Mouse (Mus musculus) CH12.LX (cell line): ENCODE results near the gene Aip.
A peak's percentile ranks its signal among the peaks of the same experiment; 100 is the strongest.

Experiments
- CHD1 ChIP-seq: IDR thresholded peaks from 2 replicates; pipeline ENCODE4 v1.6.1; 2012; ENCODE audit warnings: low read depth, low read length, improper control_type of control experiment, inconsistent platforms
- CTCF ChIP-seq, 2 experiments: IDR thresholded peaks in 1 of 2; conservative IDR thresholded peaks in 1 of 2; 2 replicates each; pipeline ENCODE4 v1.5.1; 2011 to 2012; ENCODE audit warnings: low read depth in 2 of 2, low read length in 2 of 2, improper control_type of control experiment in 1 of 2, inconsistent platforms in 1 of 2, mild to moderate bottlenecking in 1 of 2, moderate library complexity in 1 of 2
- E2F4 ChIP-seq: IDR thresholded peaks from 2 replicates; pipeline ENCODE4 v1.6.1; 2011; ENCODE audit warnings: low read depth, low read length, improper control_type of control experiment; ENCODE audit not compliant: insufficient replicate concordance
- JUN ChIP-seq: IDR thresholded peaks from 2 replicates; pipeline ENCODE4 v1.6.1; 2011; ENCODE audit warnings: low read depth, mild to moderate bottlenecking, low read length, improper control_type of control experiment, moderate library complexity; ENCODE audit not compliant: insufficient read depth
- PAX5 ChIP-seq: IDR thresholded peaks from 2 replicates; pipeline ENCODE4 v1.6.1; 2012; ENCODE audit warnings: low read length, inconsistent platforms, mixed read lengths
- POLR2A ChIP-seq: IDR thresholded peaks from 2 replicates; pipeline ENCODE4 v1.6.1; 2011; ENCODE audit warnings: low read depth, mild to moderate bottlenecking, improper control_type of control experiment, low read length
- RCOR1 ChIP-seq: conservative IDR thresholded peaks from 2 replicates; pipeline ENCODE4 v1.6.1; 2012; ENCODE audit warnings: low read depth, mild to moderate bottlenecking, inconsistent platforms, low read length, improper control_type of control experiment
- SMC3 ChIP-seq: IDR thresholded peaks from 2 replicates; pipeline ENCODE4 v1.6.1; 2011; ENCODE audit warnings: low read depth, low read length, improper control_type of control experiment
- TBP ChIP-seq: conservative IDR thresholded peaks from 2 replicates; pipeline ENCODE4 v1.6.1; 2011; ENCODE audit warnings: low read depth, low read length, improper control_type of control experiment
- ZMIZ1 ChIP-seq: IDR thresholded peaks from 2 replicates; pipeline ENCODE4 v1.6.1; 2012; ENCODE audit warnings: low read depth, mild to moderate bottlenecking, inconsistent platforms, low read length, improper control_type of control experiment

DNA sequence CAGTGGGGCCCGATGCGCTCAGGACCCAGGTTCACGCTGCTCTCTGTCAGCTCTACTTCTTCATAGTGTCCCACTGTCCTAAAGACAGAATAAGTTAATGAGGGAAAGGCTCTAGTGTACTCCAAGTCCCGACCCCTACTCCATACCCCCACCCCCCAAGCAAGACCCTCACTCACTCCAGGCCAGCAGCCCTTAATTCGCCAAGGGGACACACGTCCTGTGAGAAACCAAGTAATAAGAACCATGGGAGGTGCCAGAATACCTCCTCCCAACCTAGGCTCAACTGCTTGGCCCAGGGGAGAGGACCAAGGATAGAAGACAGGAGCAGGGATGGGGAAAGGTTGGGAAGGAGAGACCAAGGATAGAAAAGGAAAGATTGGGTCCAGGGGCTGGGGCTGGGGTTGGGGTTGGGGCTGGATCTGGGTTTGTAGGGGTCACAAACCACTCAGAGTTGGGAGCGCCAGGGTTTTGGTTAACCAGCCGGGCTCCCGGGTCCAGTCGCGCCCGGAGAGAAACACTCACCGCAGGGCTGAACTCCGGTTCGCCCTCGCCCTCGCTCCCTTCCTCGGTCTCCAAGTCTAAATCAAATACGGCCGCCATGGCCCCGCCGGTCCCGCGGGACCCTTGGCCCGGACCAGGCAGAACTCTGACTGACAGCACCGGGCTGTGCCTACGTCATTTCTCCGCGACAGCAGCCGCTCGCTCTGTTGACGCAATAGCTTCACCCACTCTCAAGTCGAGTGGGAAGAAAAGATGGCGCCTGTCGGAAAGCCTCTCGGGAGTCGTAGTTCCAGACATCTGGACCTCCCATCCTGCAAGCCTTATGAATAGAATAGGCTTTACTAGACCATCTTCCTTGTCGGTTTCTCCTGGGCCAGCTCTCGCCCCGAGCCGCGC is 37.2 kb upstream of the Aip start, which contains the start of gene Rps6kb2:
- no peak for TF ChIP-seq E2F4
- no peak for TF ChIP-seq RCOR1
- no peak for TF ChIP-seq CTCF (conservative IDR thresholded peaks at IDR 0.05 in 1 of 2, IDR thresholded peaks at IDR 0.05 in 1 of 2; ENCODE audit: low read depth in 2 of 2, low read length in 2 of 2)
- TF ChIP-seq TBP, result peak; percentile 60; the same call in 1 of the 2 replicates
- peak; percentile 74 for TF ChIP-seq POLR2A
- TF ChIP-seq CHD1, result no peak
- peak; percentile 56; the same call in 1 of the 2 replicates for TF ChIP-seq ZMIZ1
- no peak for TF ChIP-seq PAX5
- no peak for TF ChIP-seq JUN
- TF ChIP-seq SMC3, result no peak
